Mouse (Mus musculus) brain, embryonic 18.5 days (tissue): ENCODE data around the gene Kcmf1.
"Not testable (repeated sequence)": the region's sequence is repeated elsewhere in the genome, so short reads cannot be mapped to it uniquely, and the experiment has no call there.

Source experiments
- DNase-seq: peaks from one replicate; pipeline ENCODE4 v3.0.0-alpha.2; 2012; ENCODE audit warnings: low read depth, low spot score

Gene Kcmf1

GRCm38 (mm10) chr6:72841986-72842502 lies 57.7 kb downstream of the Kcmf1 start:
- DNase-seq = no peak

GRCm38 (mm10) chr6:72840867-72841780 lies 58.7 kb downstream of the Kcmf1 start:
- no peak for DNase-seq

GRCm38 (mm10) chr6:72837756-72838155 lies 62.0 kb downstream of the Kcmf1 start:
- no peak for DNase-seq

- no peak for DNase-seq
These were observed 65.3 kb downstream of the Kcmf1 start for GRCm38 (mm10) chr6:72834518-72834917.

GRCm38 (mm10) chr6:72831858-72832257 lies 67.9 kb downstream of the Kcmf1 start:
- no peak for DNase-seq

GRCm38 (mm10) chr6:72831276-72831675 lies 68.5 kb downstream of the Kcmf1 start:
- DNase-seq = no peak

- no peak for DNase-seq
These were observed 70.9 kb downstream of the Kcmf1 start for GRCm38 (mm10) chr6:72828857-72829256.

- DNase-seq = not testable (repeated sequence)
These were observed 71.7 kb downstream of the Kcmf1 start for GRCm38 (mm10) chr6:72828037-72828436.

GRCm38 (mm10) chr6:72825762-72826161 lies 74.0 kb downstream of the Kcmf1 start:
- no peak for DNase-seq

GRCm38 (mm10) chr6:72824971-72825737 lies 74.6 kb downstream of the Kcmf1 start:
- DNase-seq = no peak

GRCm38 (mm10) chr6:72813456-72813855 lies 86.3 kb downstream of the Kcmf1 start:
- no peak for DNase-seq

- DNase-seq = no peak
These were observed 89.5 kb downstream of the Kcmf1 start for GRCm38 (mm10) chr6:72810248-72810647.

- no peak for DNase-seq
These were observed 90.1 kb downstream of the Kcmf1 start for GRCm38 (mm10) chr6:72809522-72810149.

GRCm38 (mm10) chr6:72808342-72808741 lies 91.4 kb downstream of the Kcmf1 start:
- DNase-seq = no peak

GRCm38 (mm10) chr6:72803669-72804068 lies 96.1 kb downstream of the Kcmf1 start:
- DNase-seq = no peak

- no peak for DNase-seq
These were observed 97.7 kb downstream of the Kcmf1 start for GRCm38 (mm10) chr6:72802119-72802518.

GRCm38 (mm10) chr6:72800641-72801040 lies 99.1 kb downstream of the Kcmf1 start:
- no peak for DNase-seq

GRCm38 (mm10) chr6:72797763-72798162 lies 102.0 kb downstream of the Kcmf1 start:
- no peak for DNase-seq

GRCm38 (mm10) chr6:72795444-72795843 lies 104.3 kb downstream of the Kcmf1 start:
- no peak for DNase-seq

- DNase-seq = no peak
These were observed 104.9 kb downstream of the Kcmf1 start for GRCm38 (mm10) chr6:72794870-72795269.

- no peak for DNase-seq
These were observed 107.1 kb downstream of the Kcmf1 start for GRCm38 (mm10) chr6:72792641-72793040.
